Mouse (Mus musculus): ENCODE measurements around the gene Ifitm1.
"Not testable (repeated sequence)": the region's sequence is repeated elsewhere in the genome, so short reads cannot be mapped to it uniquely, and the experiment has no call there.

Gene Ifitm1

GRCm38 (mm10) chr7:140949824-140950530, 17.0 kb upstream of the Ifitm1 start, which contains the start of gene Ifitm5:
Ifitm5 (minus strand) TSS chr7:140950291.
- DNase-seq (ENCODE audit: low spot score in 2 of 2): no peak

- no peak for DNase-seq (ENCODE audit: low spot score in 2 of 2)
These were observed 16.0 kb upstream of the Ifitm1 start for GRCm38 (mm10) chr7:140951051-140951450.

- DNase-seq (ENCODE audit: low spot score in 2 of 2): no peak
These were observed 15.3 kb upstream of the Ifitm1 start for GRCm38 (mm10) chr7:140951765-140952164.

- DNase-seq (ENCODE audit: low spot score in 2 of 2): no peak
These were observed 14.6 kb upstream of the Ifitm1 start for GRCm38 (mm10) chr7:140952441-140952840.

GRCm38 (mm10) chr7:140953133-140953532, 13.9 kb upstream of the Ifitm1 start:
- no peak for DNase-seq (ENCODE audit: low spot score in 2 of 2)

GRCm38 (mm10) chr7:140953800-140954732, 13.0 kb upstream of the Ifitm1 start:
- no peak for DNase-seq (ENCODE audit: low spot score in 2 of 2)

GRCm38 (mm10) chr7:140954733-140955071, 12.3 kb upstream of the Ifitm1 start:
- no peak for DNase-seq (ENCODE audit: low spot score in 2 of 2)

- DNase-seq (ENCODE audit: low spot score in 2 of 2): no peak
These were observed 11.7 kb upstream of the Ifitm1 start for GRCm38 (mm10) chr7:140955342-140955741.

- no peak for DNase-seq (ENCODE audit: low spot score in 2 of 2)
These were observed 11.1 kb upstream of the Ifitm1 start, which contains the start of the genes Gm45717 and Ifitm2 for GRCm38 (mm10) chr7:140955758-140956555. Gm45717 (minus strand) TSS chr7:140955937. Ifitm2 (minus strand) TSS chr7:140955987.

- DNase-seq (ENCODE audit: low spot score in 2 of 2): no peak
These were observed 10.5 kb upstream of the Ifitm1 start for GRCm38 (mm10) chr7:140956556-140956869.

- peak in 1 of 2 experiments; percentile 19 for DNase-seq (ENCODE audit: low spot score in 2 of 2)
These were observed 7.7 kb upstream of the Ifitm1 start for GRCm38 (mm10) chr7:140959181-140959901.

GRCm38 (mm10) chr7:140960026-140960425, 7.0 kb upstream of the Ifitm1 start:
- no peak for DNase-seq (ENCODE audit: low spot score in 2 of 2)

- no peak for DNase-seq (ENCODE audit: low spot score in 2 of 2)
These were observed 5.6 kb upstream of the Ifitm1 start for GRCm38 (mm10) chr7:140961416-140961815.

- no peak for DNase-seq (ENCODE audit: low spot score in 2 of 2)
These were observed 4.3 kb upstream of the Ifitm1 start for GRCm38 (mm10) chr7:140962733-140963132.

- DNase-seq (ENCODE audit: low spot score in 2 of 2): no peak
These were observed 1.0 kb downstream of the Ifitm1 start for GRCm38 (mm10) chr7:140967862-140968591.

- DNase-seq (ENCODE audit: low spot score in 2 of 2): not testable (repeated sequence)
These were observed 1.7 kb downstream of the Ifitm1 start for GRCm38 (mm10) chr7:140968710-140969109.

- no peak for DNase-seq (ENCODE audit: low spot score in 2 of 2)
These were observed 3.9 kb downstream of the Ifitm1 start for GRCm38 (mm10) chr7:140970931-140971330.

- no peak for DNase-seq (ENCODE audit: low spot score in 2 of 2)
These were observed 4.6 kb downstream of the Ifitm1 start for GRCm38 (mm10) chr7:140971479-140972171.

GRCm38 (mm10) chr7:140973396-140974165, 6.6 kb downstream of the Ifitm1 start:
- no peak for DNase-seq (ENCODE audit: low spot score in 2 of 2)

Measured in thymus, postnatal 10 days (tissue).